Mouse (Mus musculus): Measurements from ENCODE around the gene Cd84.
"Not testable (repeated sequence)": the region's sequence is repeated elsewhere in the genome, so short reads cannot be mapped to it uniquely, and the experiment has no call there.

Cd84 gene

DNA sequence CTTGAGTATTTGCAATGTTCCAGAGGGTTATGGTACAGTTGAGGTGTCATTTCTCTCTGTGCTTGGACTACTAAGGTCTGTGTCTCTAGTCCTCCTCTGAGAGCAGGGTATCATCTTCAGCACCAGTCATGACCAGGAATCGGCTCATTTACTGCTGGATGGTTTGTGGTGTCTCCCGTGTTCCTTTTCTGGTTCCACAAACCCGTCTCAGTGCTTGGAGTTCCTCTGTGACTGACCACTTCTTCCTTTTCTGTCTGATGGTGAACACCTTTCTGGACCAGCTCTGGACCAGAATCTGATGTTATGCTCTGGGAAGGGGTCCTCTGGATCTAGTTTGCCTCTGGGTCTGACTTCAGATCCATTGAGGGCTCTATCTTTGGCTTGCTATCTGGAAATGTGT, at the start of gene Cd84:
Gene Cd84 (plus strand): TSS at position 210 of the 400 bp plus-strand sequence.
- no peak for DNase-seq (ENCODE audit: low read depth, low spot score)

DNA sequence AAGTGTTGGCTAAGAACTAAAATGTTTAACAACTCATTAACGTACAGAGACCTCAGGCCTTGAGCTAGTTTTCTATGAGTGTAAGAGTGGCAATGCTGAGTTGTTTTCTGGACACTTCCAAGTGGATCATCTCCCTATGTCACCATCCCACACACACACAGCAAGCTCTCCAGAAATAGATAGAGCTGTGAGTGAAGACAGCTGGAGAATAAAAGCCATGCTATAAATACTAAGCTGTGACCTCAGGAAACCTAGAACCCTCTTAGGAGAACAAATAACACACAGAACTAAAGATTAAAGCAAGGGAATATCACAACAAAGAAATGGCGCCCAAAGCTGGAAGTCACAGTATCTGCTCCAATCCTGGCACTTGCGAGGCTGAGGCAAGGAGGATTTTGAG, 48.0 kb upstream of the Cd84 start:
- DNase-seq (ENCODE audit: low read depth, low spot score): no peak

DNA sequence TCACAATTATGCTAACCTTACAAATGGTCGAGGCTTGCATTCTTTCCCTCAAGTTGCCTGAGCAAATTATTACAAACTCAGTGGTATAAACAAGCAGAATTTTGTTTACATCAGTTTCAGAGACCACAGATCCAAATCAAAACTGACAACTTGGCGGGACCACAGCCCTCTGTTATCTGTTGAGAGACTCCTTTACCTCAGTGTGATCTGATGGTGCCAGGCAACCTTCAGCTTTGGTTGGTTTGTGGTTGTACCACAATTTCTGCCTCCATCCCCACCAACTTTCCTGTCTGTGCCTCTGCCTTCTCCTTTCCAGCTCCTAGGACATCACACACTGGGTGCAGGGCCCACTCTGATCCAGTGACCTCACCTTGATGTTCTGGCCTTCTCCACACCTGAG, 43.3 kb upstream of the Cd84 start:
- no peak for DNase-seq (ENCODE audit: low read depth, low spot score)

DNA sequence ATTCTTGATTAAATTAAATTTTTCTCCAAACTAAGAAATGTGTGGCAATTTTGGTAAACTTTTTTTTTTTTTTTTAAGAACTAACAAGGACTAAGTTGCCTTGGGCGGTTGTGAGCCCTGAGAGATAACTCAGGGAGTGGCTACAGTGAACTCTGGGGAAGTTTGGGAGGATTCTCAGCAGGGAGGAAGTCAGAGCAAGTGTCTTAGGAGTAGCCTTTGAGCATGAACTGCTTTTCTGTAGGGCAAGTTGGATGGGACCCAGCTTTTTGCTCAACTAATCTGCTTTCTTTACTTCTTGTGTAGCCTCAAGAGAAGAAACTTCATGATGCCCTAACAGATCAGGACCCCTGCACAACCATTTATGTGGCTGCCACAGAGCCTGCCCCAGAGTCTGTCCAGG, 41.7 kb upstream of the Cd84 start:
- no peak for DNase-seq (ENCODE audit: low read depth, low spot score)

DNA sequence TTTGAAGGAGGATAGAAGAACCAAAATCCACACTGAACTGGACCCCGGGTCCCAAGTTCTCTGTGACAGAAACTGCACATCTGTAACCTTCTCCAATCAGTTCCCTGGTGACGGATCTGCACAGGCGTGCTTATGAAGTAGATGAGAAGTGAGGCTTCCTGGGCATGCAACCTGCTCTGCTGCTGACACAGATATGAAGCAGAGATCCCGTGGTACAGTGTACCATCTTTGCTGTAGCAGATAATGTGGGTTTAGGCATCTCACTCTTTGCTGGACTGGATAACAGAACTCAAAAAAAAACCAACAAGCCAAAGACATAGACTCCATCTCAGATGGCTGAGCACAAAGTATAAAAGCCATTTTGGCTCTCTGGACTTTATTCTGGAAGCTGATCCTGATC, 39.8 kb upstream of the Cd84 start:
- no peak for DNase-seq (ENCODE audit: low read depth, low spot score)

DNA sequence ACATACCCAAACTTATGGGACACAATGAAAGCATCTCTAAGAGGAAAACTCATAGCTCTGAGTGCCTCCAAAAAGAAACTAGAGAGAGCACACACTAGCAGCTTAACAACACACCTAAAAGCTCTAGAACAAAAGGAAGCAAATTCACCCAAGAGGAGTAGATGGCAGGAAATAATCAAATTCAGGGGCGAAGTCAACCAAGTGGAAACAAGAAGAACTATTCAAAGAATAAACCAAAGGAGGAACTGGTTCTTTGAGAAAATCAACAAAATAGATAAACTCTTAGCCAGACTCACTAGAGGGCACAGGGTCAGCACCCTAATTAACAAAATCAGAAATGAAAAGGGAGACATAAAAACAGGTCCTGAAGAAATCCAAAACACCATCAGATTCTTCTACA, 28.4 kb upstream of the Cd84 start:
- not testable (repeated sequence) for DNase-seq (ENCODE audit: low read depth, low spot score)

GRCm38 (mm10) chr1:171815545-171816439, 23.7 kb upstream of the Cd84 start:
- peak; percentile 78 for DNase-seq (ENCODE audit: low read depth, low spot score)

GRCm38 (mm10) chr1:171816991-171817390, 22.5 kb upstream of the Cd84 start:
- no peak for DNase-seq (ENCODE audit: low read depth, low spot score)

- DNase-seq (ENCODE audit: low read depth, low spot score): no peak
These were observed 18.2 kb upstream of the Cd84 start for GRCm38 (mm10) chr1:171821331-171821730.

DNA sequence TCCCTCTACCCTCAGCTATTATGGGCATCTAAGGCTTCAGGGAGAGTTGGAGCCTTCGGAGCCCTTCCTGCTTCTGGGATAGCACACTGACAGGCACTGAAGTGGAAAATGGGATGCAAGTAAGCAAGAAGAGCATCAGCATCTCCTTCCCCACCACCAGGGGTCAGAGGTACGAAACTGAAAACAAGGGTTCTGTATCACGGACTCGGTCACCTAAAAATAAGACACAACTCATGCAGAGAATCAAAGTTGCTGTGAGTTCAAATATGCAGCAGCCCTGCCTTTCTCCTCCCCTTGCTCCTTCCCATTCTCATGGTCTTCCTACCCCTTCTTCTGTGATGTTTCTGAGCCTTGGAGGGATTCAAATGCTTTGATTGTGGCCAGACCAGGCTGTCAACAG, 14.0 kb upstream of the Cd84 start:
- DNase-seq (ENCODE audit: low read depth, low spot score): peak; percentile 33

DNA sequence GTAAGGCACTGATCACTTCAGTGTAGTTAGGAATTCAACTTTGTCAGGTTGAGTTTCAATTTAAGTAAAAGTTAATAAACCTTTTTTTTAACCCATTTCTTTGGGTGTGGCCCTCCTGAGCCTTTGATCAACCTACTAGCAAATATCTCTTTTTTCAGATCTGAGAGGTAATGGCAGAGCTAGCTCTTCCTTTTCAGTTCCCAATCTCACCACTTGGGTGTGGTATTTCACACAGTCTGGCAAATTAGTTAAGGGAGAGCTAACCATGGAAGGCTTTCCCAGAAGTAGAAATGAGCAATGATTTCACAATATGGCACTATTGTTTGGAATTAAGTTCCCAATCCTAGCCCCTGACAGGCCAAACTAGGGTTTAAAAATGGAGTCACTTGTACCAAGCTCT, 13.3 kb upstream of the Cd84 start:
- DNase-seq (ENCODE audit: low read depth, low spot score): peak; percentile 18

- DNase-seq (ENCODE audit: low read depth, low spot score): no peak
These were observed 11.8 kb upstream of the Cd84 start for GRCm38 (mm10) chr1:171827674-171828073.

DNA sequence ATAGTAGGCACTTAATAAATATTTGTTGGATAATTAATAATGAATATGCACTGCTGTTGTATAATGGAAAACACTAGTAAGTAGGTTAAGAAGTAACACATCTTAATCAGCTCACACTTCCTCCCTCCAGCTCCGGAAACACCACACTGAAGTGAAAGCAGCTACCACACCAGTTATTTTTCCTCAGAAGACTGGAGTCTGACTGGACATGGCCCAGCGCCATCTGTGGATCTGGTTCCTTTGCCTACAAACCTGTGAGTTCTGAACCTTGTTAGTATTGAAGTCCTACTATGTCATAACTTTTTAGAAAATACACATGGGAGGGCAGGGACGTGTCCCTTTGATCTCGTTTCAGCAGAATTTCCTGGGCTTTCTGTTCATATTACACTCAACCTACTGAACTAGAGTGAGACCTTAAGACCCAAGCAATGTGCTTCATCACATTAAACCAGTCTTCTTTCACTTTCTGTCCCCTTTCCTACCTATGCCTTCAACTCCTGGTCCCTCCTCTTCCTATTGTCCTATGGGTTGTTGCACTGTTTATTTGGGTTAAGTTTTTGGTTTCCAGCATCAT, 1.0 kb downstream of the Cd84 start:
- no peak for DNase-seq (ENCODE audit: low read depth, low spot score)

DNA sequence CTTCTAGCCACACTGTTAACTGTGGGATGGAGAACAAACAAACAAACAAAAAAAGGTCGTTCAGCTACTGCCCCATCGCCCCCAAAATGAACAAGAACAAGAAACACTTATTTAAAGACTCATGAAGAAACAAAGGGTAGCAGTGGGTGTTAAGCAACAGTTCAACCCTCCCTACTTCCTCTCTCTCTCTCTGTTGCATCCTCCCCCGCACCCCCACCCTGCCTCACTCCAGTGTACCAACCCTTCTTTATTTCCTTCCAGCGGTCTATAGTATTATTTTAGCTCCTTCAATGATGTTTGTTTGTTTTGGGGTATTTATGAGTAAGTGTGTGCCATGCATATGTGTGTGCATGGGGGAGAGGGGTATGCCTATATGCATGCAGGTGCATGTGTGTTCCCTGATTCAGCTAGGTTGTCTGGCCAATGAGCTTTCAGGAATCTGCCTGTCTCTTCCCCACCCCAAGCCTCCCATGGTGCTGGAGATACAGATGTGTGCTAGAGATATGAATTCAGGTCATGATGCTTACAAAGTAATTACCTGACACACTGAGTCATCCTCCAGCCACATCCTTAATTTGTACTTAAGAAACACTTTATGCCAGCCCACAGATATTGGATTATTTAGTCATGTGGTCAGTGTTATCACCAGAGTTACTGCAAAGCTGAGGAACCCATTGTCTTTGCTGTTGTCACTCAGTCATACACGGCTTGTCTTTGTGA, 5.7 kb downstream of the Cd84 start:
- no peak for DNase-seq (ENCODE audit: low read depth, low spot score)

GRCm38 (mm10) chr1:171848201-171848600, 8.7 kb downstream of the Cd84 start:
- DNase-seq (ENCODE audit: low read depth, low spot score): no peak

DNA sequence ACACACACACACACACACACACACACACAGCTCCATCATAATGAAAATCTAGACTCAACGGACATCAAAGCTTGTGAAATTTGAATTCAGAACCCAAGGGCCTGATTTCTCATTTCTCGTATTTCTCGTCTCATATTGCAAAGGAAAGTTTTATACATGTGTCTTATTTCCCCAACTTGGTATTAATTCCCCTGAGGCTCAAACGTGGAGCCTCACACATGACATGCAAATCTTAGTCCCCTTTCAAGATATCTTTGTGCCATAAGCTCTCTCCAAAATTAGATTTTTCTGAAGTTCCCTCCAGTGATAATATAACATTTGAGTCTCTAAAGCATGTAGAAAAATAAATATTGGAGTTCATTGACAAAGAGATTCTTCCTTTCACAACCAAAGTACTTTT, 9.3 kb downstream of the Cd84 start:
- DNase-seq (ENCODE audit: low read depth, low spot score): no peak

GRCm38 (mm10) chr1:171849454-171849853, 10.0 kb downstream of the Cd84 start:
- DNase-seq (ENCODE audit: low read depth, low spot score): no peak

DNA sequence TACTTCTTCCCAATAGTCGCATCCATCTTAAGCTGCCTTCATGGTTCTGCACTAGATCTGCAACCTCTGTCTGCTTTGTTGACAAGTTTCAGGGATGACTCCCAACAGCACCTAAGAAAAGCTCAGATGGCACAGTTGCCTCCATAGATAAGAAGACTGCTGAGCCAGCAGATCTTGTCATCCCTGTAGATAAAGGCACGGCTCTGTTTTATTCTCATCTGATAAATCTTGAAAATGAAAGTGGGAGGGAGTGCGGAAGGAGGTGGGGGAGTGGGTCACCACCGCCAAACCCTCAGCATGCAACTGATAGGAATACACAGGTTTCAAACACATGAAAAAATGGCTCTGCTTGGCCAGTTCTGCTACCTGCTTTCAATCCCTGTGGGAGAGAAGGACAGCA, 26.0 kb downstream of the Cd84 start:
- no peak for DNase-seq (ENCODE audit: low read depth, low spot score)

- no peak for DNase-seq (ENCODE audit: low read depth, low spot score)
These were observed 47.5 kb downstream of the Cd84 start for GRCm38 (mm10) chr1:171886989-171887388.

DNA sequence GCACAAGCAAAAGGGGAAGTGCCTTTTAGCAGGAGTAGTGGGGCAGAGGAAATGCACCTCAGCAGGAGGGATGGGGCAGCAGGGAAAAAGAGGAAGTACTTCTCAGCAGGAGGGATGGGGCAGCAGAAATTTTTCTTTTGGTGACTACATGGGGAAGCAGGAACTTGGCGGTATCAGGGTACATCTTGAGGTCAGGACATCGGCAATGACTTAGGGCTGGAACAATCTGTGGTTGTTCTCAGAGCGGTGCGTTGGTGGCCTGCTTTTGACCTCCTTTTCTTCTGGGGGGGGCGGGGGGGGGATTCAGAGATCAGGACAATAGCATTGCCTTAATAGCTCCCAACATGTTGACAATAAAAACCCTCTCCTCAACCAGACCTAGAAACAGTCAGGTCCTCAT, 55.9 kb downstream of the Cd84 start, which contains the start of gene Gm10521:
Gene Gm10521 (plus strand): TSS at position 301 of the 400 bp plus-strand sequence.
- DNase-seq (ENCODE audit: low read depth, low spot score): not testable (repeated sequence)

DNA sequence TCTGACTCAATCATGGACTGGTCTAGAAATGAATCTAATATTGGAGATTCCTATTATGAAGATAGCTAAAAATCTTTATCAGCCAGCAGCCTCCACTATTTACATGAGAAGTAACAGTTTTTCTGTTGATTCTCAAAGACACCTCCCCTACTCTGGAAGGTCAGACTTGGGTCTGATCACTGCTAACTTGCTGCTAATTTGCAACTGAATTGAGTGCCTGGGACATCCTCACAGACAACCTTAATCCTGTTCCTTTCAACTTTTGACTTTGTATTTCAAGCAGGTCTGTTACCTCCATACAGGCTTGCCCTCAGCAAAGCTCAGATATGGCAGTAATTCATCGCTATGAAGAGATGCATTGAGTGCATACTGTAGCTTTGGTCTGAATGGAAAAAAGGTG, 64.5 kb downstream of the Cd84 start:
- DNase-seq (ENCODE audit: low read depth, low spot score): no peak

- no peak for DNase-seq (ENCODE audit: low read depth, low spot score)
These were observed 76.4 kb downstream of the Cd84 start for GRCm38 (mm10) chr1:171915638-171916458.

All from mesoderm, embryonic 11.5 days (tissue).